Comparison of ENCODE assay signal across 8 mouse cellular contexts in genomic region chr19:12010916-12011559, GRCm38 (mm10). TPM values are rescaled to one million over a fixed set of nuclear protein-coding genes. Genes with fewer than 3 reads are reported as not detected.
A peak's percentile ranks its signal among the peaks of the same experiment; 100 is the strongest.
DNase-seq lines count a peak whose midpoint lies in the region; ATAC-seq lines count a peak whose summit lies in the region.

No protein-coding gene starts in this region.

- peak overlapping the region; percentile 96 for H3K27ac ChIP-seq in forebrain, embryonic 14.5 days (ENCODE audit: low read depth, low read length)
- peak overlapping the region; percentile 80 for H3K27ac ChIP-seq in neural tube, embryonic 14.5 days (ENCODE audit: low read depth, low read length)

- H3K4me1 ChIP-seq in forebrain, embryonic 14.5 days (ENCODE audit: control insufficient read depth, insufficient read depth, low read length) = no peaks in the 10 kb centered on the region; the same call in 1 of the 2 replicates
- H3K4me1 ChIP-seq in neural tube, embryonic 14.5 days (ENCODE audit: control insufficient read depth, insufficient read depth, low read length) = 0 out of 2 replicates have a peak, but pooled peaks cover 3% of the 10 kb centered on the region

- H3K9me3 ChIP-seq in forebrain, embryonic 14.5 days (replicated peaks; ENCODE audit: control insufficient read depth, low read length) = no peaks in the 10 kb centered on the region
- H3K9me3 ChIP-seq in neural tube, embryonic 14.5 days (ENCODE audit: control insufficient read depth, low read length) = no peaks in the 10 kb centered on the region

- peak; percentile 95 for DNase-seq in ES-CJ7 (ENCODE audit: low read depth, low spot score)
- peak; percentile 96 for DNase-seq in c-Kit-positive CD71-positive TER-119-positive erythroid progenitor cells, embryonic 14.5 days (ENCODE audit: low spot score)
- peak; percentile 97 for DNase-seq in forebrain, embryonic 14.5 days (ENCODE audit: low spot score)
- peak; percentile 42 for DNase-seq in heart, postnatal 25 days (ENCODE audit: low spot score)
- peak; percentile 89 for DNase-seq in layer of hippocampus, adult 11-12 months (ENCODE audit: low spot score)
- DNase-seq in lung, adult 18-20 months = peak; percentile 69 to 72
- DNase-seq in testis, postnatal 10 days (ENCODE audit: low spot score) = peak; percentile 77

- WGBS in forebrain, embryonic 14.5 days = under 1% methylated on average over 26 of the region's 26 CpGs
- 0% methylated on average over 26 of the region's 26 CpGs for WGBS in neural tube, embryonic 14.5 days

- peak overlapping the region; percentile 64 for H3K4me2 ChIP-seq in forebrain, embryonic 14.5 days (ENCODE audit: low read length)
- H3K4me2 ChIP-seq in neural tube, embryonic 14.5 days (ENCODE audit: low read depth, low read length) = peak overlapping the region; percentile 68

- ATAC-seq in forebrain, embryonic 14.5 days = peak; percentile 67
- ATAC-seq in neural tube, embryonic 14.5 days (ENCODE audit: low read depth) = peak; percentile 79

- intact Hi-C loops in heart, postnatal 25 days (cut with DNase I) = loop anchor here (2.0 to 10.0 kb wide), 3 partner anchors 98 to 784 kb away; partner anchors contain the start of genes Lpxn, Patl1, Stx3 and Zfp91

- H3K9ac ChIP-seq in forebrain, embryonic 14.5 days (ENCODE audit: low read length) = peak overlapping the region; percentile 93
- H3K9ac ChIP-seq in neural tube, embryonic 14.5 days (replicated peaks; ENCODE audit: low read depth, low read length) = peak overlapping the region; percentile 67

- no peaks in the 10 kb centered on the region for H3K36me3 ChIP-seq in forebrain, embryonic 14.5 days (ENCODE audit: control insufficient read depth, insufficient read depth, low read length)
- no peaks in the 10 kb centered on the region for H3K36me3 ChIP-seq in neural tube, embryonic 14.5 days (ENCODE audit: control insufficient read depth, insufficient read depth, low read length)

- H3K4me3 ChIP-seq in forebrain, embryonic 14.5 days (ENCODE audit: low read depth, low read length) = peak overlapping the region; percentile 63
- H3K4me3 ChIP-seq in neural tube, embryonic 14.5 days (ENCODE audit: low read depth, low read length) = peak overlapping the region; percentile 45

- H3K27me3 ChIP-seq in forebrain, embryonic 14.5 days (replicated peaks; ENCODE audit: control insufficient read depth, insufficient read depth, low read length) = no peaks in the 10 kb centered on the region
- no peaks in the 10 kb centered on the region for H3K27me3 ChIP-seq in neural tube, embryonic 14.5 days (ENCODE audit: control insufficient read depth, insufficient read depth, low read length)

RNA-seq across cellular contexts. Expression of gene Olfr1423, which starts 30.1 kb away (rescaled TPM):
- polyA plus RNA-seq in forebrain, embryonic 14.5 days (2014; fragmentation: Nextera tagmentation; extraction: Ambion mirVana) = not detected in 2 replicates
- not detected for total RNA-seq in heart, postnatal 25 days (2021)
- polyA plus RNA-seq in neural tube, embryonic 14.5 days (2014; fragmentation: Nextera tagmentation; extraction: Ambion mirVana) = not detected in 2 replicates

RNA-seq across cellular contexts. Expression of gene Osbp, which starts 45.3 kb away (rescaled TPM):
- polyA plus RNA-seq in forebrain, embryonic 14.5 days (2014; fragmentation: Nextera tagmentation; extraction: Ambion mirVana) = 7.2 and 7.4 TPM in 2 replicates
- total RNA-seq in heart, postnatal 25 days (2021) = 10 to 100 TPM; 89.3 to 92.0 TPM
- polyA plus RNA-seq in neural tube, embryonic 14.5 days (2014; fragmentation: Nextera tagmentation; extraction: Ambion mirVana) = 7.6 and 7.7 TPM in 2 replicates

RNA-seq across cellular contexts. Expression of gene Olfr1424, which starts 51.4 kb away (rescaled TPM):
- polyA plus RNA-seq in forebrain, embryonic 14.5 days (2014; fragmentation: Nextera tagmentation; extraction: Ambion mirVana) = not detected in 2 replicates
- not detected for total RNA-seq in heart, postnatal 25 days (2021)
- polyA plus RNA-seq in neural tube, embryonic 14.5 days (2014; fragmentation: Nextera tagmentation; extraction: Ambion mirVana) = not detected in 2 replicates

Comparison
In these comparisons a context has a peak if more than half of its experiments do, and no peak if none do; other contexts are left out.
1. Peak in every context shown above with its lines: DNase-seq, ATAC-seq, H3K4me3 ChIP-seq and H3K27ac ChIP-seq.
2. DNase-seq: peak in every context shown above with its lines; median percentile 97 in forebrain, embryonic 14.5 days; 96 in c-Kit-positive CD71-positive TER-119-positive erythroid progenitor cells, embryonic 14.5 days; 95 in ES-CJ7; 89 in layer of hippocampus, adult 11-12 months; 77 in testis, postnatal 10 days; 70 in lung, adult 18-20 months; 42 in heart, postnatal 25 days.